Mouse (Mus musculus) neural tube, embryonic 12.5 days (tissue): ENCODE data around the gene Lmntd2. TPM values are rescaled to one million over a fixed set of nuclear protein-coding genes. Genes with fewer than 3 reads are reported as not detected.
"Not testable (repeated sequence)": the region's sequence is repeated elsewhere in the genome, so short reads cannot be mapped to it uniquely, and the experiment has no call there.

Experiments used
- ATAC-seq: fragments of 200-750 bp; cut with Nextera tagmentation; 2 replicates; pipeline ENCODE4 v1.8.0; 2017; ENCODE audit warnings: low read depth, mild to moderate bottlenecking, moderate TSS enrichment, moderate library complexity; ENCODE audit not compliant: low FRiP score
- H3K27ac ChIP-seq: fragments of 300-500 bp; sonication (generic); 2 replicates; pipeline ENCODE4 v1.5.1; 2016
- H3K27me3 ChIP-seq: fragments of 300-500 bp; sonication (generic); replicated peaks from 2 replicates; pipeline ENCODE4 v1.6.1; 2016; ENCODE audit warnings: mild to moderate bottlenecking
- H3K36me3 ChIP-seq: fragments of 300-500 bp; sonication (generic); 2 replicates; pipeline ENCODE4 v1.6.1; 2016; ENCODE audit warnings: mild to moderate bottlenecking
- H3K4me1 ChIP-seq: fragments of 300-500 bp; sonication (generic); 2 replicates; pipeline ENCODE4 v1.6.1; 2016
- H3K4me2 ChIP-seq: fragments of 300-500 bp; sonication (generic); replicated peaks from 2 replicates; pipeline ENCODE4 v1.6.1; 2016; ENCODE audit warnings: mild to moderate bottlenecking
- H3K4me3 ChIP-seq: fragments of 300-500 bp; sonication (generic); 2 replicates; pipeline ENCODE4 v1.5.1; 2016
- H3K9ac ChIP-seq: fragments of 300-500 bp; sonication (generic); 2 replicates; pipeline ENCODE4 v1.6.1; 2016; ENCODE audit warnings: mild to moderate bottlenecking
- H3K9me3 ChIP-seq: fragments of 300-500 bp; sonication (generic); 2 replicates; pipeline ENCODE4 v1.6.1; 2016; ENCODE audit warnings: mild to moderate bottlenecking
- WGBS: fragments of 180-500 bp; shearing (Covaris S2); methylation state at CpG from one replicate; pipeline ENCODE4 v1.1.7; 2016; 5-methylcytosine and 5-hydroxymethylcytosine counted together
- polyA plus RNA-seq: library from polyadenylated mRNA; unstranded; fragments of >200 nt; fragmentation: Nextera tagmentation; extraction: Ambion mirVana; gene quantifications from 2 replicates; pipeline ENCODE4 v1.2.1, GENCODE M21; 2016

Lmntd2 gene
- 2.5 and 3.8 TPM in 2 replicates for polyA plus RNA-seq

- peak within 1 kb of the TSS; percentile 89 for H3K27ac ChIP-seq
- H3K4me3 ChIP-seq = peak within 1 kb of the TSS; percentile 76
- no peaks in the 10 kb centered on the region for H3K9me3 ChIP-seq
- peaks cover 17% of the 10 kb centered on the region for H3K36me3 ChIP-seq
- no peak for ATAC-seq
- peak within 1 kb of the TSS; percentile 71 for H3K9ac ChIP-seq
- H3K27me3 ChIP-seq = no peaks in the 10 kb centered on the region
- WGBS = 95% methylated on average over 11 of the region's 11 CpGs
- H3K4me2 ChIP-seq = peak within 1 kb of the TSS; percentile 95
- peaks cover 32% of the 10 kb centered on the region for H3K4me1 ChIP-seq
Observed at GRCm38 (mm10) chr7:141213605-141214235, at the start of gene Lmntd2. Gene Lmntd2 (minus strand): TSS chr7:141214080.

GRCm38 (mm10) chr7:141263640-141264039, 49.8 kb upstream of the Lmntd2 start:
- H3K27ac ChIP-seq = no peak overlapping the region
- 94% methylated on average over 13 of the region's 13 CpGs for WGBS
- no peak overlapping the region for H3K9ac ChIP-seq
- H3K4me1 ChIP-seq = peaks cover 12% of the 10 kb centered on the region
- peaks cover 59% of the 10 kb centered on the region for H3K36me3 ChIP-seq
- H3K4me2 ChIP-seq = no peak overlapping the region
- no peaks in the 10 kb centered on the region for H3K27me3 ChIP-seq
- H3K9me3 ChIP-seq = no peaks in the 10 kb centered on the region
- no peak; the same call in 1 of the 2 replicates for ATAC-seq
- H3K4me3 ChIP-seq = no peak overlapping the region

- peaks cover 12% of the 10 kb centered on the region for H3K4me1 ChIP-seq
- no peaks in the 10 kb centered on the region for H3K9me3 ChIP-seq
- peaks cover 81% of the 10 kb centered on the region for H3K36me3 ChIP-seq
- 95% methylated on average over 3 of the region's 3 CpGs for WGBS
- no peak for ATAC-seq
- no peak overlapping the region for H3K9ac ChIP-seq
- H3K4me3 ChIP-seq = no peak overlapping the region
- H3K27ac ChIP-seq = no peak overlapping the region
- H3K27me3 ChIP-seq = no peaks in the 10 kb centered on the region
- no peak overlapping the region for H3K4me2 ChIP-seq
Observed at GRCm38 (mm10) chr7:141261480-141261879, 47.6 kb upstream of the Lmntd2 start.

- Histone ChIP-seq H3K27me3 (no peaks in the 10 kb centered on the region), H3K36me3 (peaks cover 90% of the 10 kb centered on the region), H3K9ac (no peak overlapping the region), H3K27ac (no peak overlapping the region), H3K4me1 (no peaks in the 10 kb centered on the region), H3K4me2 (no peak overlapping the region), H3K4me3 (no peak overlapping the region), H3K9me3 (no peaks in the 10 kb centered on the region)
- 96% methylated on average over 10 of the region's 10 CpGs for WGBS
- ATAC-seq = no peak
Observed at GRCm38 (mm10) chr7:141256159-141256558, 42.3 kb upstream of the Lmntd2 start.

GRCm38 (mm10) chr7:141250486-141250885, 36.6 kb upstream of the Lmntd2 start:
- H3K9me3 ChIP-seq, H3K27me3 ChIP-seq, H3K4me2 ChIP-seq, ATAC-seq, H3K27ac ChIP-seq, H3K4me1 ChIP-seq, H3K9ac ChIP-seq, H3K4me3 ChIP-seq: not testable (repeated sequence)
- 94% methylated on average over 4 of the region's 4 CpGs for WGBS
- peaks cover 88% of the 10 kb centered on the region for H3K36me3 ChIP-seq

- peaks cover 18% of the 10 kb centered on the region for H3K4me1 ChIP-seq
- H3K9ac ChIP-seq = no peak overlapping the region
- no peak overlapping the region for H3K4me3 ChIP-seq
- H3K27me3 ChIP-seq = no peaks in the 10 kb centered on the region
- H3K4me2 ChIP-seq = no peak overlapping the region
- peaks cover 55% of the 10 kb centered on the region for H3K36me3 ChIP-seq
- H3K27ac ChIP-seq = no peak overlapping the region
- no peaks in the 10 kb centered on the region; the same call in 1 of the 2 replicates for H3K9me3 ChIP-seq
- 96% methylated on average over 10 of the region's 10 CpGs for WGBS
- no peak for ATAC-seq
Observed at GRCm38 (mm10) chr7:141231551-141231950, 17.7 kb upstream of the Lmntd2 start.

- peaks cover 53% of the 10 kb centered on the region for H3K36me3 ChIP-seq
- H3K4me2 ChIP-seq = no peak overlapping the region
- no peak overlapping the region for H3K4me3 ChIP-seq
- no peak for ATAC-seq
- H3K27me3 ChIP-seq = no peaks in the 10 kb centered on the region
- 88% methylated on average over 3 of the region's 3 CpGs for WGBS
- no peak overlapping the region for H3K9ac ChIP-seq
- no peaks in the 10 kb centered on the region; the same call in 1 of the 2 replicates for H3K9me3 ChIP-seq
- peaks cover 18% of the 10 kb centered on the region for H3K4me1 ChIP-seq
- H3K27ac ChIP-seq = no peak overlapping the region
Observed at GRCm38 (mm10) chr7:141231111-141231510, 17.2 kb upstream of the Lmntd2 start.

GRCm38 (mm10) chr7:141230570-141230969, 16.7 kb upstream of the Lmntd2 start:
- H3K4me3 ChIP-seq = no peak overlapping the region
- H3K4me2 ChIP-seq = peak overlapping the region; percentile 73
- no peak overlapping the region for H3K9ac ChIP-seq

GRCm38 (mm10) chr7:141229702-141230101, 15.8 kb upstream of the Lmntd2 start:
- H3K4me2 ChIP-seq = peak overlapping the region; percentile 73
- peak overlapping the region; percentile 97 for H3K9ac ChIP-seq
- no peaks in the 10 kb centered on the region for H3K27me3 ChIP-seq
- H3K36me3 ChIP-seq = peaks cover 40% of the 10 kb centered on the region
- peaks cover 18% of the 10 kb centered on the region for H3K4me1 ChIP-seq
- H3K4me3 ChIP-seq = peak overlapping the region; percentile 97
- 65% methylated on average over 6 of the region's 6 CpGs for WGBS
- no peak overlapping the region for H3K27ac ChIP-seq
- ATAC-seq = no peak
- H3K9me3 ChIP-seq = no peaks in the 10 kb centered on the region; the same call in 1 of the 2 replicates

More at GRCm38 (mm10) chr7:141230570-141230969, 16.7 kb upstream of the Lmntd2 start:
- peaks cover 18% of the 10 kb centered on the region for H3K4me1 ChIP-seq
- no peak overlapping the region for H3K27ac ChIP-seq
- no peaks in the 10 kb centered on the region; the same call in 1 of the 2 replicates for H3K9me3 ChIP-seq
- WGBS = 94% methylated on average over 4 of the region's 4 CpGs
- H3K36me3 ChIP-seq = peaks cover 49% of the 10 kb centered on the region
- ATAC-seq = no peak
- no peaks in the 10 kb centered on the region for H3K27me3 ChIP-seq

GRCm38 (mm10) chr7:141228279-141229067, 14.6 kb upstream of the Lmntd2 start, which contains the start of gene Phrf1:
Gene Phrf1 (plus strand): TSS chr7:141228784.
- under 1% methylated on average over 76 of the region's 76 CpGs for WGBS
- Histone ChIP-seq H3K36me3 (peaks cover 28% of the 10 kb centered on the region), H3K9ac (peak within 1 kb of the TSS; percentile 97), H3K9me3 (no peaks in the 10 kb centered on the region; the same call in 1 of the 2 replicates), H3K4me1 (peaks cover 18% of the 10 kb centered on the region), H3K4me3 (peak within 1 kb of the TSS; percentile 97), H3K27ac (peak within 1 kb of the TSS; percentile 65; the same call in 1 of the 2 replicates), H3K4me2 (peak within 1 kb of the TSS; percentile 73), H3K27me3 (no peaks in the 10 kb centered on the region)
- ATAC-seq = peak; percentile 89

- H3K9me3 ChIP-seq = no peaks in the 10 kb centered on the region; the same call in 1 of the 2 replicates
- no peak overlapping the region for H3K4me3 ChIP-seq
- peaks cover 21% of the 10 kb centered on the region for H3K36me3 ChIP-seq
- no peaks in the 10 kb centered on the region for H3K27me3 ChIP-seq
- H3K9ac ChIP-seq = no peak overlapping the region
- WGBS = 81% methylated on average over 4 of the region's 4 CpGs
- H3K4me2 ChIP-seq = peak overlapping the region; percentile 73
- H3K4me1 ChIP-seq = peaks cover 18% of the 10 kb centered on the region
- peak; percentile 10; the same call in 1 of the 2 replicates for ATAC-seq
- no peak overlapping the region for H3K27ac ChIP-seq
Observed at GRCm38 (mm10) chr7:141227796-141228195, 13.9 kb upstream of the Lmntd2 start.

- no peak overlapping the region for H3K27ac ChIP-seq
- H3K4me2 ChIP-seq = no peak overlapping the region
- peaks cover 24% of the 10 kb centered on the region for H3K4me1 ChIP-seq
- 84% methylated on average over 6 of the region's 6 CpGs for WGBS
- no peak overlapping the region for H3K4me3 ChIP-seq
- no peaks in the 10 kb centered on the region for H3K27me3 ChIP-seq
- no peaks in the 10 kb centered on the region; the same call in 1 of the 2 replicates for H3K9me3 ChIP-seq
- no peak for ATAC-seq
- H3K9ac ChIP-seq = no peak overlapping the region
- H3K36me3 ChIP-seq = peaks cover 8% of the 10 kb centered on the region
Observed at GRCm38 (mm10) chr7:141226535-141226934, 12.7 kb upstream of the Lmntd2 start.
